Mouse (Mus musculus): ENCODE results near the gene Zfand3. TPM values are rescaled to one million over a fixed set of nuclear protein-coding genes. Genes with fewer than 3 reads are reported as not detected.

Gene Zfand3
- total and polyA plus RNA-seq, 2 experiments from 2014 or later, result 48.7 to 91.5 TPM

- no peaks in the 10 kb centered on the region for H3K9me3 ChIP-seq (ENCODE audit: low read length)
- H3K9ac ChIP-seq, result no peak overlapping the region
- no peaks in the 10 kb centered on the region for H3K36me3 ChIP-seq (ENCODE audit: insufficient read depth)
- no peak for TF ChIP-seq CTCF (IDR thresholded peaks at IDR 0.05; ENCODE audit: low read depth)
- no peak for ATAC-seq
- WGBS, result 52% methylated on average over 14 of the region's 14 CpGs
- H3K27ac ChIP-seq (ENCODE audit: low read depth, low read length), result no peak overlapping the region
- no peaks in the 10 kb centered on the region for H3K27me3 ChIP-seq (ENCODE audit: insufficient read depth, low read length)
- H3K4me3 ChIP-seq (ENCODE audit: low read depth, low read length), result no peak overlapping the region
- no peak for DNase-seq
- no peak overlapping the region for H3K4me2 ChIP-seq (ENCODE audit: low read depth)
- H3K4me1 ChIP-seq (ENCODE audit: insufficient read depth), result no peaks in the 10 kb centered on the region; the same call in 1 of the 2 replicates
Observed at GRCm38 (mm10) chr17:30244651-30245307, 240.2 kb downstream of the Zfand3 start.

DNA sequence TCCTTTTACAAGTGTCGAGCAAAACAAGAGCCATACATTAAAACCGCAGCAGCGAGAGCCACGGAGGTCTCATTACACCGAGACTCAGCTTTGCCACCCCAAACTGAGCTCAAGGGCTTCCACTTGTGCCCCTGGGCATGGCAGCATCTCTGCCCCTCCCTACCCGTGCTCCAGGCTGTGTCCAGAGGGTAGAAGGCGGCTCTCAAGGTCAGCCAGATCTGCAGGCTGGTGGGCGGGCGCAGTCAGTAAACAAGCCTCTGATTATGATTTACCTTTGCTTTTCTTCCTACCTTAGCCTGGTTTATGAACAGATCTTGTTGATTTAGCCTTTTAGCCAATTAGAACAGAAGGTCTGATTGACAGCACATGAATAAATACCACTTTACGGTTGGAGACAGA, 240.8 kb downstream of the Zfand3 start:
- no peak overlapping the region for H3K4me3 ChIP-seq (ENCODE audit: low read depth, low read length)
- no peaks in the 10 kb centered on the region for H3K27me3 ChIP-seq (ENCODE audit: insufficient read depth, low read length)
- no peak for DNase-seq
- H3K9ac ChIP-seq, result no peak overlapping the region
- no peaks in the 10 kb centered on the region for H3K9me3 ChIP-seq (ENCODE audit: low read length)
- no peak for TF ChIP-seq CTCF (IDR thresholded peaks at IDR 0.05; ENCODE audit: low read depth)
- no peaks in the 10 kb centered on the region for H3K4me1 ChIP-seq (ENCODE audit: insufficient read depth)
- no peak overlapping the region for H3K27ac ChIP-seq (ENCODE audit: low read depth, low read length)
- WGBS, result 69% methylated on average over 10 of the region's 10 CpGs
- ATAC-seq, result no peak
- H3K36me3 ChIP-seq (ENCODE audit: insufficient read depth), result no peaks in the 10 kb centered on the region
- no peak overlapping the region for H3K4me2 ChIP-seq (ENCODE audit: low read depth)

DNA sequence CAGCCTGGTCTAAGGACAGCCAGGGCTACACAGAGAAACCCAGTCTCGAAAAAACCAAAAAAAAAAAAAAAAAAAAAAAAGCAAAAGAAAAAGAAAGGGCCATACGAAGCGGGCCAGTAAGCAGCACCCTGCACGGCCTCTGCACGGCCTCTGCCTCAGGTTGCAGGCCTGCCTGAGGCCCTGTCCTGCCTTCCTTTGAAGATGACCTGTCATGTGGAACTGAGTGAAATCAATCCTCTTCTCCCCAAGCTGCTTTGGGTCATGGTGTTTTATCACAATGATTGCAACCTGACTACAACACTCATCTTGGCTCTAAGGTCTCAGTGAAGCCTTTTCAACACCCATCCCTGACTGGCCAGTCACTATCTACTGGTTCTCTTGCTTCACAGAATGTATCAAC, 248.5 kb downstream of the Zfand3 start:
- Histone ChIP-seq H3K4me3 (ENCODE audit: low read depth, low read length) (no peak overlapping the region), H3K27me3 (ENCODE audit: insufficient read depth, low read length) (no peaks in the 10 kb centered on the region), H3K27ac (ENCODE audit: low read depth, low read length) (no peak overlapping the region), H3K9ac (no peak overlapping the region), H3K4me1 (ENCODE audit: insufficient read depth) (no peaks in the 10 kb centered on the region), H3K4me2 (ENCODE audit: low read depth) (no peak overlapping the region), H3K36me3 (ENCODE audit: insufficient read depth) (no peaks in the 10 kb centered on the region), H3K9me3 (ENCODE audit: low read length) (no peaks in the 10 kb centered on the region)
- TF ChIP-seq CTCF (IDR thresholded peaks at IDR 0.05; ENCODE audit: low read depth), result no peak
- 67% methylated on average over 5 of the region's 5 CpGs for whole genome bisulfite sequencing
- no peak for DNase-seq
- no peak for ATAC-seq

GRCm38 (mm10) chr17:30253924-30254323, 249.4 kb downstream of the Zfand3 start:
- Histone ChIP-seq H3K9ac (no peak overlapping the region), H3K27me3 (ENCODE audit: insufficient read depth, low read length) (no peaks in the 10 kb centered on the region), H3K36me3 (ENCODE audit: insufficient read depth) (no peaks in the 10 kb centered on the region), H3K4me2 (ENCODE audit: low read depth) (no peak overlapping the region), H3K4me1 (ENCODE audit: insufficient read depth) (no peaks in the 10 kb centered on the region), H3K9me3 (ENCODE audit: low read length) (no peaks in the 10 kb centered on the region), H3K27ac (ENCODE audit: low read depth, low read length) (no peak overlapping the region), H3K4me3 (ENCODE audit: low read depth, low read length) (no peak overlapping the region)
- TF ChIP-seq CTCF (IDR thresholded peaks at IDR 0.05; ENCODE audit: low read depth), result no peak
- ATAC-seq, result no peak
- DNase-seq, result no peak
- 61% methylated on average over 7 of the region's 7 CpGs for WGBS

- H3K4me3 ChIP-seq (ENCODE audit: low read depth, low read length), result no peak overlapping the region
- H3K36me3 ChIP-seq (ENCODE audit: insufficient read depth), result no peaks in the 10 kb centered on the region
- H3K9ac ChIP-seq, result no peak overlapping the region
- H3K4me1 ChIP-seq (ENCODE audit: insufficient read depth), result no peaks in the 10 kb centered on the region
- no peak for DNase-seq
- no peak overlapping the region for H3K27ac ChIP-seq (ENCODE audit: low read depth, low read length)
- no peak for TF ChIP-seq CTCF (IDR thresholded peaks at IDR 0.05; ENCODE audit: low read depth)
- H3K9me3 ChIP-seq (ENCODE audit: low read length), result no peaks in the 10 kb centered on the region
- no peaks in the 10 kb centered on the region for H3K27me3 ChIP-seq (ENCODE audit: insufficient read depth, low read length)
- no peak overlapping the region for H3K4me2 ChIP-seq (ENCODE audit: low read depth)
- 63% methylated on average over 8 of the region's 8 CpGs for WGBS
- ATAC-seq, result no peak
Observed at GRCm38 (mm10) chr17:30255928-30256560, 251.5 kb downstream of the Zfand3 start.

GRCm38 (mm10) chr17:30258480-30258879, 253.9 kb downstream of the Zfand3 start:
- WGBS, result 69% methylated on average over 4 of the region's 4 CpGs
- no peaks in the 10 kb centered on the region for H3K27me3 ChIP-seq (ENCODE audit: insufficient read depth, low read length)
- DNase-seq (no peak), ATAC-seq (no peak)
- no peak overlapping the region for H3K9ac ChIP-seq
- no peak overlapping the region for H3K27ac ChIP-seq (ENCODE audit: low read depth, low read length)
- H3K36me3 ChIP-seq (ENCODE audit: insufficient read depth), result no peaks in the 10 kb centered on the region
- no peaks in the 10 kb centered on the region for H3K9me3 ChIP-seq (ENCODE audit: low read length)
- H3K4me3 ChIP-seq (ENCODE audit: low read depth, low read length), result no peak overlapping the region
- peak; percentile 14; the same call in 1 of the 2 replicates for TF ChIP-seq CTCF (IDR thresholded peaks at IDR 0.05; ENCODE audit: low read depth)
- H3K4me1 ChIP-seq (ENCODE audit: insufficient read depth), result no peaks in the 10 kb centered on the region
- no peak overlapping the region for H3K4me2 ChIP-seq (ENCODE audit: low read depth)

DNA sequence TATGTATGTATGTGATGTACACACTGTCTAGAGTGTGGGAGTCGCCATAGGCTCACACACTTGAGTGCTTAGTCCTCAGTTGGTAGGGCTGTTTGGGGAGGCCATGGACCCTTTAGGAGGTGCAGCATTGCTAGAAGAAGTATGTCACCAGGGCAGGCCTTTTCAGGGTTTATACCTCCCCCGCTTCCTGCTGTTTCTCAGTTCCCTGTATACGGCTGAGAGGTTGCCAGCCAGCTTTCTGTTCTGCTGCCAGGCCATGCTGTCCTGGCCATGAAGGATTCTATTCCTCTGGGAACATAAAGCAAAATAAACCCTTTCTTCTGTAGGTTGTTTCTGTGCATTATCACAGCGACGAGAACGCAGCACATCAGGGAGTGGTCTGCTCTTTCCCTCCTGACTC, 255.4 kb downstream of the Zfand3 start:
- H3K4me2 ChIP-seq (ENCODE audit: low read depth), result no peak overlapping the region
- H3K4me3 ChIP-seq (ENCODE audit: low read depth, low read length), result no peak overlapping the region
- H3K36me3 ChIP-seq (ENCODE audit: insufficient read depth), result no peaks in the 10 kb centered on the region
- ATAC-seq, result no peak
- no peaks in the 10 kb centered on the region for H3K9me3 ChIP-seq (ENCODE audit: low read length)
- no peaks in the 10 kb centered on the region for H3K27me3 ChIP-seq (ENCODE audit: insufficient read depth, low read length)
- no peak overlapping the region for H3K9ac ChIP-seq
- no peak for TF ChIP-seq CTCF (IDR thresholded peaks at IDR 0.05; ENCODE audit: low read depth)
- H3K27ac ChIP-seq (ENCODE audit: low read depth, low read length), result no peak overlapping the region
- DNase-seq, result no peak
- no peaks in the 10 kb centered on the region for H3K4me1 ChIP-seq (ENCODE audit: insufficient read depth)
- 69% methylated on average over 6 of the region's 6 CpGs for WGBS

Other genes starting within 250 kb of the Zfand3 start
- gene Mdga1, start 34.6 kb upstream of the Zfand3 start, total RNA-seq (2014; rRNA removed), result 29.1 and 45.7 TPM in 2 replicates
- 7.6 and 10.9 TPM in 2 replicates for gene Mdga1, start 34.6 kb upstream of the Zfand3 start, polyA plus RNA-seq (2015; fragmentation: Nextera tagmentation; extraction: Ambion mirVana)